Mouse (Mus musculus) myocyte (in vitro differentiated cells): ENCODE measurements around the gene Abhd2. TPM values are rescaled to one million over a fixed set of nuclear protein-coding genes. Genes with fewer than 3 reads are reported as not detected.
"Not testable (repeated sequence)": the region's sequence is repeated elsewhere in the genome, so short reads cannot be mapped to it uniquely, and the experiment has no call there.

Source experiments
- H3K27me3 ChIP-seq: one replicate; pipeline ENCODE4 v1.6.1; 2011; ENCODE audit not compliant: control insufficient read depth, insufficient read depth, insufficient read length
- H3K36me3 ChIP-seq: one replicate; pipeline ENCODE4 v1.6.1; 2011; ENCODE audit not compliant: control insufficient read depth, insufficient read depth
- H3K4me2 ChIP-seq: one replicate; pipeline ENCODE4 v1.6.1; 2011; ENCODE audit warnings: low read depth, control low read depth
- H3K4me3 ChIP-seq: one replicate; pipeline ENCODE4 v1.5.1; 2011; ENCODE audit warnings: mild to moderate bottlenecking, control low read depth, moderate library complexity
- H3K79me2 ChIP-seq: one replicate; pipeline ENCODE4 v1.6.1; 2011; ENCODE audit not compliant: control insufficient read depth, insufficient read depth
- H3ac ChIP-seq: one replicate; pipeline ENCODE4 v1.6.1; 2011; ENCODE audit not compliant: control insufficient read depth, insufficient read length
- CEBPB ChIP-seq: IDR thresholded peaks from 2 replicates; pipeline ENCODE4 v1.6.1; 2011; ENCODE audit warnings: mild to moderate bottlenecking, moderate library complexity; ENCODE audit not compliant: poor library complexity, insufficient read depth, severe bottlenecking
- E2F4 ChIP-seq: IDR thresholded peaks from one replicate; pipeline ENCODE4 v1.6.1; 2011; ENCODE audit warnings: mild to moderate bottlenecking, control low read depth, moderate library complexity; ENCODE audit not compliant: insufficient read depth
- MAX ChIP-seq: IDR thresholded peaks from one replicate; pipeline ENCODE4 v1.6.1; 2011; ENCODE audit warnings: low read depth, mild to moderate bottlenecking, control low read depth
- MYOD1 ChIP-seq, 3 experiments: IDR thresholded peaks; one replicate each; pipeline ENCODE4 v1.6.1; 2011; ENCODE audit warnings: control low read depth in 2 of 3, low read depth in 2 of 3, mild to moderate bottlenecking in 2 of 3, moderate library complexity in 1 of 3; ENCODE audit not compliant: insufficient read length in 2 of 3, control insufficient read depth in 1 of 3
- MYOG ChIP-seq, 3 experiments: IDR thresholded peaks; one replicate each; pipeline ENCODE4 v1.6.1; 2011; ENCODE audit warnings: control low read depth in 2 of 3, low read depth in 2 of 3, mild to moderate bottlenecking in 2 of 3; ENCODE audit not compliant: insufficient read length in 2 of 3, control insufficient read depth in 1 of 3, insufficient read depth in 1 of 3
- POLR2A ChIP-seq: IDR thresholded peaks from one replicate; pipeline ENCODE4 v1.6.1; 2011; ENCODE audit warnings: low read depth, mild to moderate bottlenecking, control low read depth, moderate library complexity; ENCODE audit not compliant: insufficient read length
- POLR2AphosphoS2 ChIP-seq: IDR thresholded peaks from one replicate; pipeline ENCODE4 v1.6.1; 2011; ENCODE audit warnings: low read depth, control low read depth; ENCODE audit not compliant: insufficient read length
- REST ChIP-seq: IDR thresholded peaks from one replicate; pipeline ENCODE4 v1.6.1; 2011; ENCODE audit warnings: mild to moderate bottlenecking, control low read depth, moderate library complexity; ENCODE audit not compliant: insufficient read depth, insufficient read length
- SRF ChIP-seq: IDR thresholded peaks from one replicate; pipeline ENCODE4 v1.6.1; 2011; ENCODE audit warnings: low read depth; ENCODE audit not compliant: control insufficient read depth, insufficient read length
- TCF12 ChIP-seq: IDR thresholded peaks from one replicate; pipeline ENCODE4 v1.6.1; 2011; ENCODE audit warnings: mild to moderate bottlenecking, control low read depth; ENCODE audit not compliant: poor library complexity, insufficient read depth, severe bottlenecking
- TCF3 ChIP-seq: IDR thresholded peaks from one replicate; pipeline ENCODE4 v1.6.1; 2011; ENCODE audit warnings: low read depth, control low read depth; ENCODE audit not compliant: insufficient read length
- USF1 ChIP-seq: IDR thresholded peaks from one replicate; pipeline ENCODE4 v1.6.1; 2011; ENCODE audit warnings: low read depth, mild to moderate bottlenecking, control low read depth, moderate library complexity
- polyA plus RNA-seq: library from polyadenylated mRNA; unstranded; fragments of >200 nt; fragmentation: generic; extraction: Trizol; gene quantifications from one replicate; pipeline ENCODE4 v1.2.1, GENCODE M21; 2012; ENCODE audit warnings: missing spikeins

Gene Abhd2
- polyA plus RNA-seq, 1 experiment: 16.9 TPM

GRCm38 (mm10) chr7:79282883-79283670, 10.1 kb downstream of the Abhd2 start:
- Histone ChIP-seq H3ac (no peak overlapping the region), H3K4me2 (no peak overlapping the region), H3K4me3 (no peak overlapping the region), H3K27me3 (no peaks in the 10 kb centered on the region), H3K79me2 (peaks cover 93% of the 10 kb centered on the region), H3K36me3 (no peaks in the 10 kb centered on the region)
- no peak for TF ChIP-seq USF1
- no peak for TF ChIP-seq TCF12
- no peak for TF ChIP-seq CEBPB
- TF ChIP-seq POLR2AphosphoS2: no peak

GRCm38 (mm10) chr7:79283671-79283941, 10.6 kb downstream of the Abhd2 start:
- H3K4me3 ChIP-seq, H3ac ChIP-seq, H3K36me3 ChIP-seq, H3K27me3 ChIP-seq, H3K4me2 ChIP-seq: not testable (repeated sequence)
- peaks cover 92% of the 10 kb centered on the region for H3K79me2 ChIP-seq

GRCm38 (mm10) chr7:79284160-79284888, 11.3 kb downstream of the Abhd2 start:
- H3K79me2 ChIP-seq: peaks cover 92% of the 10 kb centered on the region
- no peak overlapping the region for H3K4me2 ChIP-seq
- H3K4me3 ChIP-seq: no peak overlapping the region
- H3K27me3 ChIP-seq: no peaks in the 10 kb centered on the region
- TF ChIP-seq USF1: no peak
- TF ChIP-seq REST: no peak
- TF ChIP-seq CEBPB: no peak
- TF ChIP-seq SRF: no peak
- TF ChIP-seq MYOD1 (IDR thresholded peaks at IDR 0.05; ENCODE audit: control insufficient read depth in 1 of 3, insufficient read length in 2 of 3, low read depth in 2 of 3): no peak
- TF ChIP-seq POLR2A: no peak
- TF ChIP-seq POLR2AphosphoS2: no peak
- no peak for TF ChIP-seq MYOG (IDR thresholded peaks at IDR 0.05; ENCODE audit: control insufficient read depth in 1 of 3, insufficient read depth in 1 of 3, insufficient read length in 2 of 3, low read depth in 2 of 3)
- no peak for TF ChIP-seq TCF12
- no peak for TF ChIP-seq TCF3
- TF ChIP-seq MAX: no peak
- TF ChIP-seq E2F4: no peak
- no peaks in the 10 kb centered on the region for H3K36me3 ChIP-seq
- H3ac ChIP-seq: no peak overlapping the region

GRCm38 (mm10) chr7:79284889-79285280, 11.9 kb downstream of the Abhd2 start:
- Histone ChIP-seq H3K79me2 (peaks cover 94% of the 10 kb centered on the region), H3K4me3 (no peak overlapping the region), H3ac (no peak overlapping the region), H3K36me3 (no peaks in the 10 kb centered on the region), H3K27me3 (no peaks in the 10 kb centered on the region), H3K4me2 (peak overlapping the region; percentile 57)
- TF ChIP-seq E2F4 (no peak), SRF (no peak), REST (no peak), CEBPB (no peak), POLR2AphosphoS2 (no peak), USF1 (no peak)

GRCm38 (mm10) chr7:79285408-79285807, 12.4 kb downstream of the Abhd2 start:
- no peak overlapping the region for H3K4me3 ChIP-seq
- H3ac ChIP-seq: no peak overlapping the region
- no peak for TF ChIP-seq POLR2AphosphoS2
- no peak for TF ChIP-seq MYOD1 (IDR thresholded peaks at IDR 0.05; ENCODE audit: control insufficient read depth in 1 of 3, insufficient read length in 2 of 3, low read depth in 2 of 3)
- no peak for TF ChIP-seq USF1
- TF ChIP-seq MYOG (IDR thresholded peaks at IDR 0.05; ENCODE audit: control insufficient read depth in 1 of 3, insufficient read depth in 1 of 3, insufficient read length in 2 of 3, low read depth in 2 of 3): peak in 1 of 3 experiments; percentile 24
- no peak for TF ChIP-seq TCF3
- no peak for TF ChIP-seq POLR2A
- TF ChIP-seq REST: no peak
- peak overlapping the region; percentile 57 for H3K4me2 ChIP-seq
- no peaks in the 10 kb centered on the region for H3K27me3 ChIP-seq
- no peaks in the 10 kb centered on the region for H3K36me3 ChIP-seq
- H3K79me2 ChIP-seq: peaks cover 96% of the 10 kb centered on the region
